Mouse (Mus musculus): ENCODE results near the gene Bbox1. TPM values are rescaled to one million over a fixed set of nuclear protein-coding genes. Genes with fewer than 3 reads are reported as not detected.

The Bbox1 gene
- polyA plus RNA-seq, 1 experiment from 2014 or later = 0.30 TPM

- Histone ChIP-seq H3K36me3 (ENCODE audit: control insufficient read depth, insufficient read depth, low read length) (no peaks in the 10 kb centered on the region), H3K4me3 (ENCODE audit: low read depth, low read length) (no peak overlapping the region), H3K9me3 (ENCODE audit: control insufficient read depth, low read length) (no peaks in the 10 kb centered on the region), H3K9ac (ENCODE audit: low read length) (no peak overlapping the region), H3K4me1 (replicated peaks; ENCODE audit: control insufficient read depth, insufficient read depth) (peaks cover 6% of the 10 kb centered on the region; the same call in 1 of the 2 replicates), H3K4me2 (replicated peaks; ENCODE audit: low read depth) (no peak overlapping the region), H3K27me3 (ENCODE audit: control insufficient read depth, insufficient read depth, low read length) (no peaks in the 10 kb centered on the region), H3K27ac (replicated peaks) (0 out of 2 replicates have a peak overlapping the region, but pooled peaks have one; percentile 13)
- WGBS = 34% methylated on average over 3 of the region's 3 CpGs
- TF ChIP-seq EP300 (optimal IDR thresholded peaks at IDR 0.05) (no peak), CTCF (IDR thresholded peaks at IDR 0.05; ENCODE audit: low read depth) (no peak)
- DNase-seq (ENCODE audit: low spot score) (no peak), ATAC-seq (ENCODE audit: low FRiP score, low TSS enrichment) (no peak)
Observed at GRCm38 (mm10) chr2:110215685-110216058, 98.7 kb downstream of the Bbox1 start.

- H3K4me2 ChIP-seq (replicated peaks; ENCODE audit: low read depth) = no peak overlapping the region
- 34% methylated on average over 9 of the region's 9 CpGs for WGBS
Observed at GRCm38 (mm10) chr2:110214991-110215684, 99.2 kb downstream of the Bbox1 start.

GRCm38 (mm10) chr2:110214278-110214677 lies 100.1 kb downstream of the Bbox1 start:
- peaks cover 6% of the 10 kb centered on the region; the same call in 1 of the 2 replicates for H3K4me1 ChIP-seq (replicated peaks; ENCODE audit: control insufficient read depth, insufficient read depth)
- H3K27me3 ChIP-seq (ENCODE audit: control insufficient read depth, insufficient read depth, low read length) = no peaks in the 10 kb centered on the region
- DNase-seq (ENCODE audit: low spot score) = peak; percentile 33
- H3K36me3 ChIP-seq (ENCODE audit: control insufficient read depth, insufficient read depth, low read length) = no peaks in the 10 kb centered on the region
- no peak overlapping the region for H3K4me2 ChIP-seq (replicated peaks; ENCODE audit: low read depth)
- H3K4me3 ChIP-seq (ENCODE audit: low read depth, low read length) = no peak overlapping the region
- no peak for TF ChIP-seq EP300 (optimal IDR thresholded peaks at IDR 0.05)
- TF ChIP-seq CTCF (IDR thresholded peaks at IDR 0.05; ENCODE audit: low read depth) = no peak
- ATAC-seq (ENCODE audit: low FRiP score, low TSS enrichment) = peak; percentile 60
- H3K9ac ChIP-seq (ENCODE audit: low read length) = no peak overlapping the region
- no peaks in the 10 kb centered on the region for H3K9me3 ChIP-seq (ENCODE audit: control insufficient read depth, low read length)
- 39% methylated on average over 4 of the region's 4 CpGs for WGBS
- 0 out of 2 replicates have a peak overlapping the region, but pooled peaks have one; percentile 9 for H3K27ac ChIP-seq (replicated peaks)

More at GRCm38 (mm10) chr2:110214991-110215684, 99.2 kb downstream of the Bbox1 start:
- DNase-seq (ENCODE audit: low spot score) (no peak), ATAC-seq (ENCODE audit: low FRiP score, low TSS enrichment) (no peak)
- H3K27me3 ChIP-seq (ENCODE audit: control insufficient read depth, insufficient read depth, low read length) = no peaks in the 10 kb centered on the region
- H3K9ac ChIP-seq (ENCODE audit: low read length) = no peak overlapping the region
- no peak overlapping the region for H3K4me3 ChIP-seq (ENCODE audit: low read depth, low read length)
- H3K36me3 ChIP-seq (ENCODE audit: control insufficient read depth, insufficient read depth, low read length) = no peaks in the 10 kb centered on the region
- TF ChIP-seq EP300 (optimal IDR thresholded peaks at IDR 0.05) (no peak), CTCF (IDR thresholded peaks at IDR 0.05; ENCODE audit: low read depth) (no peak)
- H3K4me1 ChIP-seq (replicated peaks; ENCODE audit: control insufficient read depth, insufficient read depth) = peaks cover 6% of the 10 kb centered on the region; the same call in 1 of the 2 replicates
- peak overlapping the region; percentile 40; the same call in 1 of the 2 replicates for H3K27ac ChIP-seq (replicated peaks)
- no peaks in the 10 kb centered on the region for H3K9me3 ChIP-seq (ENCODE audit: control insufficient read depth, low read length)

Other genes starting within 250 kb of the Bbox1 start
- 42.3 and 47.2 TPM in 2 replicates for gene Fibin, start 48.6 kb upstream of the Bbox1 start, polyA plus RNA-seq (2015; fragmentation: Nextera tagmentation; extraction: Ambion mirVana)

Data from stomach, postnatal 0 days (tissue).